Mouse (Mus musculus): ENCODE data around the gene Olfr187.
"Not testable (repeated sequence)": the region's sequence is repeated elsewhere in the genome, so short reads cannot be mapped to it uniquely, and the experiment has no call there.

The Olfr187 gene

GRCm38 (mm10) chr16:59039710-59040109 is at the start of gene Olfr187:
TSS of gene Olfr187 (minus strand) at chr16:59039767.
- no peak for DNase-seq

GRCm38 (mm10) chr16:59081113-59081512 is 41.5 kb upstream of the Olfr187 start:
- not testable (repeated sequence) for DNase-seq

- DNase-seq = no peak
Observed at GRCm38 (mm10) chr16:59077905-59078304, 38.3 kb upstream of the Olfr187 start, which contains the start of gene Olfr190. TSS of gene Olfr190 (minus strand) at chr16:59078005.

GRCm38 (mm10) chr16:59073520-59073919 is 34.0 kb upstream of the Olfr187 start:
- no peak for DNase-seq

- no peak for DNase-seq
Observed at GRCm38 (mm10) chr16:59071755-59072154, 32.2 kb upstream of the Olfr187 start.

GRCm38 (mm10) chr16:59062411-59062810 is 22.8 kb upstream of the Olfr187 start:
- DNase-seq = not testable (repeated sequence)

- not testable (repeated sequence) for DNase-seq
Observed at GRCm38 (mm10) chr16:59049286-59049685, 9.7 kb upstream of the Olfr187 start.

GRCm38 (mm10) chr16:59048860-59049259 is 9.3 kb upstream of the Olfr187 start:
- DNase-seq = no peak

- no peak for DNase-seq
Observed at GRCm38 (mm10) chr16:59047579-59047978, 8.0 kb upstream of the Olfr187 start.

- DNase-seq = no peak
Observed at GRCm38 (mm10) chr16:59045835-59046234, 6.3 kb upstream of the Olfr187 start.

- DNase-seq = no peak
Observed at GRCm38 (mm10) chr16:59030191-59030590, 9.4 kb downstream of the Olfr187 start, which contains the start of gene Olfr186. TSS of gene Olfr186 (minus strand) at chr16:59030291.

- DNase-seq = no peak
Observed at GRCm38 (mm10) chr16:59013357-59014018, 26.1 kb downstream of the Olfr187 start.

- DNase-seq = no peak
Observed at GRCm38 (mm10) chr16:59007146-59007545, 32.4 kb downstream of the Olfr187 start.

GRCm38 (mm10) chr16:58995057-58995456 is 44.5 kb downstream of the Olfr187 start, which contains the start of gene Olfr183:
TSS of gene Olfr183 (plus strand) at chr16:58995357.
- no peak for DNase-seq

Data from kidney, adult 18-20 months (tissue).